8 mouse cellular contexts compared by ENCODE assay signal in the genomic region with DNA sequence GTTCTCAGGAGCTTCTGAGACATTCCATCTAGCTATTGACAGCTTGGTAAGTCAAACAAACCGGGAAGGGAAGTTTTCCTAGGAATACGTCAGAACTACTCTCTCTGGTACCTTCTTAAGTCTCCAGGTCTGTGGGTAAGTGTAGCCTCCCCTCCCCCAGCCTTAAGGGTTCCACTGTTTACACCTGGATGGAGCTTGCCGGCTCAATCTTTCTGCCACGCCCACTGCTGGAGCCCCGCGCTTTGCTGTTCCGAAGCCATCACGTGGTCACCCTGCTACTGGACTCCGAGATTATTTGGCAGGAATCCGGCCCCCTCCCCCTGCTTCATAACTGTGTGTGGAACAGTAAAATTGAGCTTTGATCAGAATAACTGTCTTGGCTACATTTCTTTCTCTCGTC.
DNase-seq lines count a peak whose midpoint lies in the region; ATAC-seq and TF ChIP-seq lines count a peak whose summit lies in the region.
"Not testable (repeated sequence)": the region's sequence is repeated elsewhere in the genome, so short reads cannot be mapped to it uniquely, and the experiment has no call there.

No protein-coding gene starts in this region.

- TF ChIP-seq CTCF in intestine, postnatal 0 days (IDR thresholded peaks at IDR 0.05; ENCODE audit: low read depth), result not testable (repeated sequence)

- not testable (repeated sequence) for H3K36me3 ChIP-seq in embryonic facial prominence, embryonic 14.5 days (ENCODE audit: control insufficient read depth, insufficient read depth, low read length); heart, embryonic 15.5 days; intestine, postnatal 0 days (ENCODE audit: control insufficient read depth, insufficient read depth); limb, embryonic 15.5 days

- ATAC-seq in embryonic facial prominence, embryonic 14.5 days (ENCODE audit: low read depth); heart, embryonic 15.5 days (replicated peaks; ENCODE audit: insufficient number of reproducible peaks, insufficient read depth, low FRiP score, low read depth); intestine, postnatal 0 days; limb, embryonic 15.5 days (ENCODE audit: insufficient number of reproducible peaks, low FRiP score, low TSS enrichment, low read depth): not testable (repeated sequence)

- peak; percentile 48 for DNase-seq in embryonic facial prominence, embryonic 14.5 days (ENCODE audit: low spot score)
- peak; percentile 34 for DNase-seq in kidney, postnatal 14 days
- peak; percentile 69 to 80 for DNase-seq in lung, adult 18-20 months
- peak; percentile 52 for DNase-seq in lung, postnatal 14 days
- DNase-seq in yolk sac, embryonic 10.5 days (ENCODE audit: low spot score), result peak; percentile 44

- not testable (repeated sequence) for H3K9me3 ChIP-seq in embryonic facial prominence, embryonic 14.5 days (ENCODE audit: control insufficient read depth, low read length); heart, embryonic 15.5 days (replicated peaks); intestine, postnatal 0 days (ENCODE audit: control insufficient read depth); limb, embryonic 15.5 days

- H3K9ac ChIP-seq in embryonic facial prominence, embryonic 14.5 days (ENCODE audit: low read depth, low read length); heart, embryonic 15.5 days; intestine, postnatal 0 days (ENCODE audit: low read depth, low read length); limb, embryonic 15.5 days: not testable (repeated sequence)

- not testable (repeated sequence) for H3K27ac ChIP-seq in embryonic facial prominence, embryonic 14.5 days (replicated peaks; ENCODE audit: low read depth, low read length); heart, embryonic 15.5 days; intestine, postnatal 0 days (ENCODE audit: low read depth, low read length); limb, embryonic 15.5 days

- H3K4me1 ChIP-seq in embryonic facial prominence, embryonic 14.5 days (ENCODE audit: control insufficient read depth, insufficient read depth, low read length); intestine, postnatal 0 days (replicated peaks; ENCODE audit: control insufficient read depth, insufficient read depth, low read length): not testable (repeated sequence)
- H3K4me1 ChIP-seq in heart, embryonic 15.5 days (replicated peaks), result peaks cover 12% of the 10 kb centered on the region
- peaks cover 11% of the 10 kb centered on the region; the same call in 1 of the 2 replicates for H3K4me1 ChIP-seq in limb, embryonic 15.5 days

- 24% methylated on average over 11 of the region's 11 CpGs for WGBS in embryonic facial prominence, embryonic 14.5 days
- 27% methylated on average over 11 of the region's 11 CpGs for WGBS in heart, embryonic 15.5 days
- WGBS in intestine, postnatal 0 days, result 18% methylated on average over 11 of the region's 11 CpGs
- WGBS in limb, embryonic 15.5 days, result 15% methylated on average over 11 of the region's 11 CpGs

- H3K4me3 ChIP-seq in embryonic facial prominence, embryonic 14.5 days (ENCODE audit: low read depth, low read length); intestine, postnatal 0 days (ENCODE audit: low read depth, low read length); limb, embryonic 15.5 days: not testable (repeated sequence)
- H3K4me3 ChIP-seq in heart, embryonic 15.5 days, result 0 out of 2 replicates have a peak overlapping the region, but pooled peaks have one; percentile 10

- H3K4me2 ChIP-seq in embryonic facial prominence, embryonic 14.5 days (ENCODE audit: low read depth, low read length), result not testable (repeated sequence)
- peak overlapping the region; percentile 45; the same call in 1 of the 2 replicates for H3K4me2 ChIP-seq in heart, embryonic 15.5 days
- peak overlapping the region; percentile 35 for H3K4me2 ChIP-seq in intestine, postnatal 0 days (replicated peaks; ENCODE audit: low read depth)
- H3K4me2 ChIP-seq in limb, embryonic 15.5 days, result peak overlapping the region; percentile 19; the same call in 1 of the 2 replicates

- not testable (repeated sequence) for H3K27me3 ChIP-seq in embryonic facial prominence, embryonic 14.5 days (replicated peaks; ENCODE audit: control insufficient read depth, insufficient read depth, low read length); heart, embryonic 15.5 days; intestine, postnatal 0 days (replicated peaks; ENCODE audit: control insufficient read depth, insufficient read depth, low read length); limb, embryonic 15.5 days
